Mouse (Mus musculus): ENCODE measurements around the gene Lsm4. TPM values are rescaled to one million over a fixed set of nuclear protein-coding genes. Genes with fewer than 3 reads are reported as not detected.

Gene Lsm4
- polyA plus RNA-seq, 1 experiment: 60.2 TPM

DNA sequence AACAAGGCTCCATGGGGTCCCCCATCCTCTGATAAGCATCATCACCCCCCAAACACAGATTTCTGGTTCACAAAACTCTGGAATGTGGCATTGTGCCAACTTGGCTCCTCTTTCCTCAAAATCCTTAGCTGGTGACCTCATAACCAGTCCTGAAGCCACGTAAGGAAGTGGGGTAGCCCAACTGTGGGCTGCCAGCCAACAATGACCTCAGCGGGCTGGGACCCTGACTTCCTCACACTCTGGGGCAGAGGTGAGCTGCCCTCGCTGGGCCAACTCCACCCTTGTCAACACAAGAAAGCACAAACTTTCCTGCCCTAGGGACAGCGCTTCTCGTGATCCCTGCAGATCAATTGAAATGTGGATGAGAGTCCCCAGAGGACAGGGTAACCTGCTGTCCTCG, 39.0 kb upstream of the Lsm4 start:
- Histone ChIP-seq H3K27ac (ENCODE audit: insufficient read depth, low read length) (no peak overlapping the region), H3K4me1 (ENCODE audit: control insufficient read depth, insufficient read depth, low read length) (peaks cover 9% of the 10 kb centered on the region), H3K4me3 (ENCODE audit: insufficient read depth, low read length) (no peak overlapping the region)
- TF ChIP-seq POLR2A (IDR thresholded peaks at IDR 0.05; ENCODE audit: low read depth, low read length) (no peak), CTCF (IDR thresholded peaks at IDR 0.05; ENCODE audit: borderline replicate concordance, insufficient read depth, low read length) (no peak)

DNA sequence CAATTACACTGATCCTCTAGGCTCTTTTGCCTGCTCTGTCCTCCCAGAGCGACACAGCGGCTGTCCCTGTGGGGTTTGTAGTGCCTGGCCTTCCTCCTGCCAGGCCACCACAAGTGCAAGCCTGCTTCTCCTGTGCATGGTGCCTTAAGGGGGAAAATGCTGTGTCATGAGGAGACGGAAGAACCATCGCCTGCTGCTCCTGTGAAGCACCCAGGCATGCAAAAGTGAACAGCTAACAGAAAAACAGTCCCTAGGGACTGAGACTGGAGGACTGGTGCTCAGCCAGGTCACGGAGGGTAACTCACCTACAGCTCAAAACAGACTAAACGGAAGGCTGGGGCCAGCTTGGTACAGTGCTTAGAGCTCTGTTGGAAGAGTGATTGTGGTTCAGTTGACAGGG, 37.5 kb upstream of the Lsm4 start:
- no peak overlapping the region for H3K4me3 ChIP-seq (ENCODE audit: insufficient read depth, low read length)
- no peak overlapping the region for H3K27ac ChIP-seq (ENCODE audit: insufficient read depth, low read length)
- peaks cover 9% of the 10 kb centered on the region for H3K4me1 ChIP-seq (ENCODE audit: control insufficient read depth, insufficient read depth, low read length)
- TF ChIP-seq POLR2A (IDR thresholded peaks at IDR 0.05; ENCODE audit: low read depth, low read length) (no peak), CTCF (IDR thresholded peaks at IDR 0.05; ENCODE audit: borderline replicate concordance, insufficient read depth, low read length) (no peak)

GRCm38 (mm10) chr8:70636838-70637237, 36.2 kb upstream of the Lsm4 start:
- no peak overlapping the region for H3K27ac ChIP-seq (ENCODE audit: insufficient read depth, low read length)
- TF ChIP-seq CTCF (IDR thresholded peaks at IDR 0.05; ENCODE audit: borderline replicate concordance, insufficient read depth, low read length) (no peak), POLR2A (IDR thresholded peaks at IDR 0.05; ENCODE audit: low read depth, low read length) (no peak)
- H3K4me3 ChIP-seq (ENCODE audit: insufficient read depth, low read length): no peak overlapping the region
- H3K4me1 ChIP-seq (ENCODE audit: control insufficient read depth, insufficient read depth, low read length): peaks cover 9% of the 10 kb centered on the region

DNA sequence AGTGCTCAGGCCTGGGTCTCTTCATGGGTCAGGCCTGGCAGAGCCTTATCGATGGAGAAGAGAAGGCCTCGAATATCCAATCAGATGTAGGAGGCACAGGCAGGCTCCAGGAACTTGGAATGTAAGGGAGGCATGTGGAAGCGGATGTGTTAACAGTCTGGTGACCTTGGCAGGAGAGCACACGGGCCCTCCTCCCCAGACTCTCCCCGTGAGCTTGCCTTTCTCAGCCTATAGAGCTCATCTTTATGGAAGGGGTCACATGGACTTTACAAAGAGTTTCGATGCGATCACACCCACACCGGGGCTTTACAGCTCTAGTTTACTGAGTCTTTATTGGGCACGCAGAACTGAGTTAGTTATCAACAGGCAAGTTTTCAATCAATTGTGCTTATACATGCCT, 34.3 kb upstream of the Lsm4 start:
- Histone ChIP-seq H3K4me3 (ENCODE audit: insufficient read depth, low read length) (no peak overlapping the region), H3K27ac (ENCODE audit: insufficient read depth, low read length) (no peak overlapping the region), H3K4me1 (ENCODE audit: control insufficient read depth, insufficient read depth, low read length) (peaks cover 12% of the 10 kb centered on the region)
- TF ChIP-seq POLR2A (IDR thresholded peaks at IDR 0.05; ENCODE audit: low read depth, low read length) (no peak), CTCF (IDR thresholded peaks at IDR 0.05; ENCODE audit: borderline replicate concordance, insufficient read depth, low read length) (no peak)

- Histone ChIP-seq H3K4me3 (ENCODE audit: insufficient read depth, low read length) (no peak overlapping the region), H3K27ac (ENCODE audit: insufficient read depth, low read length) (no peak overlapping the region), H3K4me1 (ENCODE audit: control insufficient read depth, insufficient read depth, low read length) (peaks cover 6% of the 10 kb centered on the region; the same call in 1 of the 2 replicates)
- TF ChIP-seq POLR2A (IDR thresholded peaks at IDR 0.05; ENCODE audit: low read depth, low read length) (no peak), CTCF (IDR thresholded peaks at IDR 0.05; ENCODE audit: borderline replicate concordance, insufficient read depth, low read length) (no peak)
Measured at GRCm38 (mm10) chr8:70643019-70643418, 30.0 kb upstream of the Lsm4 start.

DNA sequence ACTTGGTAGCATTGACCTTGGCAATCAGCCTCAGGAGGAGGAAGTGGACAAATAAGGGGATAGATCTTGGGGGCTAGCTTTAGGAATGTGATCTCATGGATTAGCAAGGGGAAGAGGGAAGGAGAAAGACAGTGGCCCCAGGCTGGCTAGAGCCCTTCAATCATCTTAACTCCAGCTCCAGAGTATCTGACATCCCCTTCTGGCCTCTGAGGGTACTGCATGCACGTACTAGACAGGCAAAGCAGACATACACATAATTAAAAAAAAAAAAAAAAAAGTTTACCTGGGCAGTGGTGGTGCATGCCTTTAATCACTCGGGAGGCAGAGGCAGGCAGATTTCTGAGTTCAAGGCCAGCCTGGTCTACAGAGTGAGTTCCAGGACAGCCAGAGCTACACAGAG, 29.0 kb upstream of the Lsm4 start:
- Histone ChIP-seq H3K27ac (ENCODE audit: insufficient read depth, low read length) (no peak overlapping the region), H3K4me3 (ENCODE audit: insufficient read depth, low read length) (no peak overlapping the region), H3K4me1 (ENCODE audit: control insufficient read depth, insufficient read depth, low read length) (peaks cover 6% of the 10 kb centered on the region; the same call in 1 of the 2 replicates)
- TF ChIP-seq POLR2A (IDR thresholded peaks at IDR 0.05; ENCODE audit: low read depth, low read length) (no peak), CTCF (IDR thresholded peaks at IDR 0.05; ENCODE audit: borderline replicate concordance, insufficient read depth, low read length) (no peak)

DNA sequence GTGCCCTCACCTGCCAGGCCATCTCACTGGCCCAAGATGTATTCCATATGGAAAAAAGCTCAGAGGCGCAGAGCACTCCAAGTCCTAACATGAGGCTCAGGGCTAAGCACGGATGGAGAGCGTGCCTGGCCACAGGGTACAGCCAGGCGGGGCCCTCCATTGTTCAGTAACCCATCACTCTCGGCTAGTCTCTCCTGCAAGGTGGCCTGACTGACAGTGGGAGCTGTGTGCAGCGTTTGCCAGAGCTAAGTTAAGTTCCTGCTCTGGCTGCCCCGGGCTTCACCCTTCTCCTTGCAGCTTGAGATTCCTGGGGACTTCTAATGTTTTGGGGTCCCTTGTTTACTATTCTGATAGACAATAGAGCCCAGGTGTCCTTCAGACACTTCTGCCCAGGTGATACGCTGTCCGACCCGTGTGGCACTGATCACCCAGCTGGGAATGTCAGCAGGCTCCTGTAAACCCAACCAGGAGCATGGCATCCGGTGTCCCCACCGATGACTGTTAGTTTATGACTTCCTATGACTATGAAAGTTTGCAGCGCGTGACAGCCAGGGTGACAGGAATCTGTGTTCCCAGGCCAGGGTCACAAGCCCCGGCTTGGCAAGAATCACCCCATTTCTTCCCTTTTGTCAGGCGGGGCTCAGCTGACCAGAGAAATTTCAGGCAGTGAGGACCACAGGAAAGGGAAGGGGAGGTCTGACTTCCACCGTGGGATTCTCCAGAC, 27.4 kb upstream of the Lsm4 start:
- Histone ChIP-seq H3K27ac (ENCODE audit: insufficient read depth, low read length) (no peak overlapping the region), H3K4me1 (ENCODE audit: control insufficient read depth, insufficient read depth, low read length) (peaks cover 6% of the 10 kb centered on the region; the same call in 1 of the 2 replicates), H3K4me3 (ENCODE audit: insufficient read depth, low read length) (no peak overlapping the region)
- no peak for TF ChIP-seq POLR2A (IDR thresholded peaks at IDR 0.05; ENCODE audit: low read depth, low read length)
- no peak for TF ChIP-seq CTCF (IDR thresholded peaks at IDR 0.05; ENCODE audit: borderline replicate concordance, insufficient read depth, low read length)

- no peak overlapping the region for H3K27ac ChIP-seq (ENCODE audit: insufficient read depth, low read length)
- TF ChIP-seq CTCF (IDR thresholded peaks at IDR 0.05; ENCODE audit: borderline replicate concordance, insufficient read depth, low read length): no peak
- no peak for TF ChIP-seq POLR2A (IDR thresholded peaks at IDR 0.05; ENCODE audit: low read depth, low read length)
- H3K4me3 ChIP-seq (ENCODE audit: insufficient read depth, low read length): no peak overlapping the region
- peaks cover 6% of the 10 kb centered on the region; the same call in 1 of the 2 replicates for H3K4me1 ChIP-seq (ENCODE audit: control insufficient read depth, insufficient read depth, low read length)
Measured at GRCm38 (mm10) chr8:70646369-70646768, 26.7 kb upstream of the Lsm4 start.

DNA sequence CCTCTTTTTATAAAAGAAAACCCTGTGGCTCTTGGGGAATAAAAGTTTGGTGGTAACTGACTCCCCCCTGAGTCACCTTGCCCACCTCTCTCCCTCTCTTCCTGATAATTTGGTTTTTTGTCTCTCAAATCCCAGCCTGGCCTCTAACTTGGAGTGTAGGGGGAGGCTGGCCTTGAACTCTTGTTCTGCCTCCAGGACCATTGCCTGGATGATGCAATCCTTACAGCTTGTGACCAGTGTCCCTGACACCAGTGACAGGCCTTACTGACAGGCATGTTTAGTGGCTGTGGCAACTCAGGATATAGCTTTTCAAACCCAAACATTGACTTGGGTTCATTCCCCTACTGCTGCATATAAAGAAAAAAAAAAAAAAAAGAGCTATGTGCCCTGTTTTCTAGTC, 26.3 kb upstream of the Lsm4 start:
- H3K27ac ChIP-seq (ENCODE audit: insufficient read depth, low read length): no peak overlapping the region
- H3K4me1 ChIP-seq (ENCODE audit: control insufficient read depth, insufficient read depth, low read length): peaks cover 6% of the 10 kb centered on the region; the same call in 1 of the 2 replicates
- H3K4me3 ChIP-seq (ENCODE audit: insufficient read depth, low read length): no peak overlapping the region
- no peak for TF ChIP-seq CTCF (IDR thresholded peaks at IDR 0.05; ENCODE audit: borderline replicate concordance, insufficient read depth, low read length)
- TF ChIP-seq POLR2A (IDR thresholded peaks at IDR 0.05; ENCODE audit: low read depth, low read length): no peak

GRCm38 (mm10) chr8:70647343-70648163, 25.5 kb upstream of the Lsm4 start:
- no peak overlapping the region for H3K27ac ChIP-seq (ENCODE audit: insufficient read depth, low read length)
- peaks cover 6% of the 10 kb centered on the region; the same call in 1 of the 2 replicates for H3K4me1 ChIP-seq (ENCODE audit: control insufficient read depth, insufficient read depth, low read length)
- no peak for TF ChIP-seq CTCF (IDR thresholded peaks at IDR 0.05; ENCODE audit: borderline replicate concordance, insufficient read depth, low read length)
- TF ChIP-seq POLR2A (IDR thresholded peaks at IDR 0.05; ENCODE audit: low read depth, low read length): no peak
- H3K4me3 ChIP-seq (ENCODE audit: insufficient read depth, low read length): no peak overlapping the region

All from embryonic fibroblast, embryonic 13.5 days (primary cell).